Mouse (Mus musculus): ENCODE data around the gene Phlpp2. TPM values are rescaled to one million over a fixed set of nuclear protein-coding genes. Genes with fewer than 3 reads are reported as not detected.

The Phlpp2 gene
- total RNA-seq, 2 experiments from 2014 or later, result 5.6 to 6.4 TPM

GRCm38 (mm10) chr8:109895355-109895754, 27.0 kb downstream of the Phlpp2 start:
- DNase-seq, result no peak

GRCm38 (mm10) chr8:109902379-109902778, 34.0 kb downstream of the Phlpp2 start:
- intact Hi-C loops (cut with DNase I), result no loop called here
- DNase-seq, result no peak

More at GRCm38 (mm10) chr8:109895355-109895754, 27.0 kb downstream of the Phlpp2 start:
- intact Hi-C loops (cut with DNase I), result no loop called here

GRCm38 (mm10) chr8:109903909-109904469, 35.6 kb downstream of the Phlpp2 start:
- DNase-seq, result no peak
- intact Hi-C loops (cut with DNase I), result no loop called here

GRCm38 (mm10) chr8:109904928-109905668, 36.8 kb downstream of the Phlpp2 start:
- intact Hi-C loops (cut with DNase I), result no loop called here
- no peak for DNase-seq

GRCm38 (mm10) chr8:109906907-109907306, 38.6 kb downstream of the Phlpp2 start:
- DNase-seq, result no peak
- intact Hi-C loops (cut with DNase I), result no loop called here

- no peak for DNase-seq
- intact Hi-C loops (cut with DNase I), result no loop called here
Observed at GRCm38 (mm10) chr8:109907376-109907775, 39.0 kb downstream of the Phlpp2 start.

GRCm38 (mm10) chr8:109917277-109917676, 48.9 kb downstream of the Phlpp2 start:
- intact Hi-C loops (cut with DNase I), result loop anchor here (1.0 to 5.0 kb wide), 3 partner anchors 65 to 210 kb away; partner anchors contain the start of genes Ap1g1 and Zfp821
- peak; percentile 57 to 71 for DNase-seq

GRCm38 (mm10) chr8:109920406-109921390, 52.4 kb downstream of the Phlpp2 start:
- intact Hi-C loops (cut with DNase I), result no loop called here
- DNase-seq, result peak; percentile 25 to 33

GRCm38 (mm10) chr8:109941606-109942360, 73.4 kb downstream of the Phlpp2 start:
- no peak for DNase-seq
- intact Hi-C loops (cut with DNase I), result no loop called here

- no peak for DNase-seq
- intact Hi-C loops (cut with DNase I), result no loop called here
Observed at GRCm38 (mm10) chr8:109945153-109945632, 76.9 kb downstream of the Phlpp2 start.

GRCm38 (mm10) chr8:109945694-109946093, 77.4 kb downstream of the Phlpp2 start:
- intact Hi-C loops (cut with DNase I), result no loop called here

GRCm38 (mm10) chr8:109946272-109946671, 77.9 kb downstream of the Phlpp2 start:
- no peak for DNase-seq
- intact Hi-C loops (cut with DNase I), result no loop called here

More at GRCm38 (mm10) chr8:109945694-109946093, 77.4 kb downstream of the Phlpp2 start:
- DNase-seq, result no peak

- intact Hi-C loops (cut with DNase I), result no loop called here
- DNase-seq, result no peak
Observed at GRCm38 (mm10) chr8:109947447-109948284, 79.3 kb downstream of the Phlpp2 start.

- intact Hi-C loops (cut with DNase I), result no loop called here
- no peak for DNase-seq
Observed at GRCm38 (mm10) chr8:109948285-109948564, 79.9 kb downstream of the Phlpp2 start.

- DNase-seq, result no peak
- intact Hi-C loops (cut with DNase I), result no loop called here
Observed at GRCm38 (mm10) chr8:109952171-109952570, 83.8 kb downstream of the Phlpp2 start.

- DNase-seq, result peak in 1 of 2 experiments; percentile 48
- intact Hi-C loops (cut with DNase I), result no loop called here
Observed at GRCm38 (mm10) chr8:109954486-109954948, 86.2 kb downstream of the Phlpp2 start.

GRCm38 (mm10) chr8:109957167-109958028, 89.1 kb downstream of the Phlpp2 start:
- intact Hi-C loops (cut with DNase I), result no loop called here
- no peak for DNase-seq

GRCm38 (mm10) chr8:109958036-109958655, 89.8 kb downstream of the Phlpp2 start:
- intact Hi-C loops (cut with DNase I), result no loop called here
- no peak for DNase-seq
